Mouse (Mus musculus): ENCODE results near the gene Eda.
"Not testable (repeated sequence)": the region's sequence is repeated elsewhere in the genome, so short reads cannot be mapped to it uniquely, and the experiment has no call there.

Gene Eda

DNA sequence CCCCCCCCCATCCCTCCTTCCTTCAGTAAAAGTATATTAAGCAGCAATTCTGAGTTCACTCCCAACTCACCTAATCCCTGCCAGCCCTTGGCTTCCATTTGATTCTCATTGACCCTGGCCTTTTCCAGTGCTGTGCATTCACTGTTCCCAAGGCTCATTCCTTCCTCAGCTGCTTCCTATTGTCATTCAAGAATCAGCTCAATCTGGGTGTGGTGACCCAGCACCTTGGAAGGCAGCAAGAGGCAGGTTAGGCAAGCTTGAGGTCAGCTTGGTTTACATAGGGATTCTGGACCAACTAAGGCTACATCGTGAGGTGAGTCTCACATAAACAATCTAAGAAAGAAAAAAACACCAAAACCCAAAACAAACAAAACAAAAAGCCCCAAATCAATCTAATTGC, 433.8 kb downstream of the Eda start:
- DNase-seq (ENCODE audit: low read depth), result no peak

DNA sequence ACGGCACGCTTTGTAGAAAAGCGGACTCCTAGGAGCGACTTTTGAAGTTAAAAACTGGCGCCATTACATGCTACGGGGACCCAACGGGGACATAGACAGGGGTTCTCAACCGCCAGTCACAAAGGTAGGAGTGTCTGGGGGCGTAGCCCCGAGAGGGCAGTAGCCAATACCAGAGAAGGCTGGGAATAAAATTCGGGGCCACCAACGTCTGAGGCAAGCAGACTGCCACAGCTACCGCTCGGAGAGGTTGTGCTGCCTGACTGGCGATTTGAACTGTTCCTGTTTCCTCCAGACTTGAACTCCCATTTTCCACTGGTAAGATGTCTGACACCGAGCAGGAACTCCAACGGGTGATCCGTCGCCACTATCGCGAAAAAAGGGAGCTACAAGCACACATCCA, 453.3 kb downstream of the Eda start, which contains the start of gene Otud6a:
Gene Otud6a (plus strand): TSS at position 321 of the 400 bp plus-strand sequence.
- no peak for DNase-seq (ENCODE audit: low read depth)

DNA sequence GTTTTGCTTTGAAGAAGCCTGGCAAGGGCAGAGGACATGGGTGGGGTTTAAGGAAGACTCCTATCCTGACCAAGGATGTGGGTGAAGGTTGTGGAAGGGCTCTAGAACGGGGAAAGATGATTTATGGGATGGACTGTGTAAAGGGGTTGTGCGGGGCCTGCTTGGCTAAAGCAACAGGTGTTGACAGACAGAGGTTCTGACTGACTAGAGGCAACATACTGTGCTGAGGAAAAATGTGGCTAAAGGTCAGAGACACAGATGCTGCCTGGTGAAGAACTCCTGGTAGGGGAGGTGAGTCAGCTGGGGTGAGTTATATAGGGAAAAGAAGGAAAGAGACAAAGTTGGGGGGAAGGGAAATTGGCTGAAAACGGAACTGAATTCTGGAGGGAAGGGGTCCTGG, 456.9 kb downstream of the Eda start:
- DNase-seq (ENCODE audit: low read depth), result no peak

DNA sequence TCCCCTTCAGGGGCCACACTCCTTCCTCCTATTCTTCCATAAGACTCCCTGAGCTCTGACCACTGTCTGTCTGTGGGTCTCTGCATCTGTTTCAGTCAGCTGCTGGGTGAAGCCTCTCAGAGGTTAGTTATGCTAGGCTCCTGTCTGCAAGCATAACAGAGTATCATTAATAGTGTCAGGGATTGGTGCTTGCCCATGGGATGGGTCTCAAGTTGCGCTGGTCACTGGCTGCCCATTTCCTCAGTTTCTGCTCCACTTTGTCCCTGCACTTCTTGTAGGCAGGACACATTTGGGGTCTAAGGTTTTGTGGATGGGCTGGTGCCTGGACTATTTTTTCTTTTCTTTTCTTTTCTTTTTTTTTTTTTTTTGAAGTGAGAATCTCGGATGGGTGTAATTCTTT, 467.2 kb downstream of the Eda start, which contains the start of gene Awat2:
Gene Awat2 (minus strand): TSS at position 101 of the 400 bp plus-strand sequence.
- not testable (repeated sequence) for DNase-seq (ENCODE audit: low read depth)

DNA sequence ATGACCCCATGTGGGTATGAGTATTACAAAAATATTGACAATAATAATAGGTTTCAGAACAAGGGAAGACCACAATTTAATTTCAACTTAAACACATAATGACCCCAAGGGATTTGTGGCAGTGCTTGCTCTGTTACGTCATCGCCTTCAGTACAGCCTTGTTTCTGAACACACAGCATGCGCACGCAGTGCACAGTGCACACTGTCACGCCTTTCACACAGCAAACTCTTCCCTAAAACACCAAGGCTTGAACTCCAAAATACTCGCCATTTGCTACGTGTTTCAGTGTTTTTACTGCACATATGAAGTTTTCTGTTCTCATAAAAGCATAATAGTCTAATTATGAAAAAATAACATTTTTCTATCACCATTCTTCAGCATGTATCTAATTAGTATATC, 468.1 kb downstream of the Eda start:
- no peak for DNase-seq (ENCODE audit: low read depth)
